Mouse (Mus musculus) embryonic fibroblast, embryonic 13.5 days (primary cell): Measurements from ENCODE around the gene Ppp1r3f. TPM values are rescaled to one million over a fixed set of nuclear protein-coding genes. Genes with fewer than 3 reads are reported as not detected.

ENCODE experiments used
- H3K27ac ChIP-seq: 2 replicates; pipeline ENCODE4 v1.5.1; 2012; ENCODE audit warnings: low read length, control low read depth, inconsistent platforms; ENCODE audit not compliant: insufficient read depth
- H3K4me1 ChIP-seq: 2 replicates; pipeline ENCODE4 v1.6.1; 2011; ENCODE audit warnings: low read length; ENCODE audit not compliant: control insufficient read depth, insufficient read depth
- H3K4me3 ChIP-seq: 2 replicates; pipeline ENCODE4 v1.5.1; 2011; ENCODE audit warnings: mild to moderate bottlenecking, control low read depth, low read length; ENCODE audit not compliant: insufficient read depth
- CTCF ChIP-seq: IDR thresholded peaks from 2 replicates; pipeline ENCODE4 v1.5.1; 2011; ENCODE audit warnings: mild to moderate bottlenecking, control low read depth, low read length, moderate library complexity, borderline replicate concordance; ENCODE audit not compliant: insufficient read depth
- POLR2A ChIP-seq: IDR thresholded peaks from 2 replicates; pipeline ENCODE4 v1.6.1; 2011; ENCODE audit warnings: low read depth, mild to moderate bottlenecking, control low read depth, low read length, moderate library complexity
- polyA plus RNA-seq: library from polyadenylated mRNA; stranded (reverse); fragments of >200 nt; gene quantifications from 2 replicates; pipeline ENCODE4 v1.2.4, GENCODE M21; 2011; ENCODE audit warnings: low read depth; ENCODE audit not compliant: missing spikeins, insufficient read length

Ppp1r3f gene
- polyA plus RNA-seq, 1 experiment = 3.1 TPM

DNA sequence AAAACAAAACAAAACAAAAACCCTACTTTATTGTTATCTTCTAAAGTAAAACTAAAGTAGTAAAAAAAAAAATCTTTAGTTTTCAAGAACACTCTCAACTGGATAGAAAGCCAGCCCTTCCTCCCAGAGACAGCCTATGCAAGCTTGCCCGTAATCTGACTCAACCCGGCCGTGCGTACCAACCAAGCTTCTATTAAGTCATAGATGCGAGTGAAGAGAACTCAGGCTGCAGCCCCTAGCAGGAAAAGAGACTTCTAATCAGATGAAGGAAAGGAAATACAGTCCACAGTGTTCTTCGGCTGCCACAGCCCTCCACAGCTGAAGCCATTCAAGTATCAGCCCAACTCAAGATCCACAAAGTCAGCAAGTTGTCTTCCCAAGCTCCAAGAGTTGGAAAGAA lies 7.7 kb downstream of the Ppp1r3f start:
- Histone ChIP-seq H3K27ac (no peak overlapping the region), H3K4me3 (no peak overlapping the region), H3K4me1 (no peaks in the 10 kb centered on the region)
- TF ChIP-seq POLR2A (no peak), CTCF (no peak)

DNA sequence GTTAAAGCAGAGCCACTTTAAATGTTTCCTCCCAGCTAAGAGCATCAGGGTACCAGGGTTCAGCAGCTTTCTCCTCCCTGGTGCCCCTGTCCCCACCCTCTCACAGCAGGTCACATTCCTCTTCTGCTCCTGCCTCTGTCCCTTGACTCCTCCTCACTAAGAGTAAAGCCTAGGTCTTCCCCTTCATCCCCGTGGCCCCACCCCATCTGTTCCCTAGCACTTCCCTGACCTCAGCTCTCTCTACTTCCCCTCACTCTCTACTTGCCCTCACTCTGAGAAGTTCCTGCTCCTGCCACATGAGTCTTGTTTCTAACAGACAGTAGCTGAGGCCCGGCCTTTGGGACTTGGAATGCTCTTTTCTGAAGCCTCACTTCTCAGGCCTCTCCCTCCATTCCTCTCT lies 11.0 kb downstream of the Ppp1r3f start:
- TF ChIP-seq CTCF (no peak), POLR2A (no peak)
- H3K4me3 ChIP-seq = no peak overlapping the region
- no peaks in the 10 kb centered on the region for H3K4me1 ChIP-seq
- no peak overlapping the region for H3K27ac ChIP-seq

DNA sequence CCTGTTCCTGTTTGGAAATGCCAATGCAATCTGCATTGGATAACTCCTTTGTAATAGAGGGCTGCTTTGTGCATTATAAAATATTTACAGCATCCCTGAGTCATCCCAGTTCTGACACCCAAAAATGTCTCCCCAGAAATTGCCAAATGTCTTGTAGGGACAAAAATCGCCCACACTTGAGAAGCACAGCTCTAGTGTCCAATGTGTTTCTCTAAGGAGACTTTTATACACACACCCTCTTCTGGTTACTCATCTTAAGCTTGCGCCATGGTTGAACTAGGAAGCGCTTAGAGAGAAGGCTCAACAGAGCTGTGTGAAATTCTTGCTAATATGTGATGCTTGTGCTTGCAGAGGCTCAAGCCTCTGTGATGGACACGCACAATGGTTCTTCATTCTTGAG lies 20.6 kb downstream of the Ppp1r3f start:
- H3K4me1 ChIP-seq = no peaks in the 10 kb centered on the region
- H3K27ac ChIP-seq = no peak overlapping the region
- H3K4me3 ChIP-seq = no peak overlapping the region
- TF ChIP-seq CTCF (no peak), POLR2A (no peak)

DNA sequence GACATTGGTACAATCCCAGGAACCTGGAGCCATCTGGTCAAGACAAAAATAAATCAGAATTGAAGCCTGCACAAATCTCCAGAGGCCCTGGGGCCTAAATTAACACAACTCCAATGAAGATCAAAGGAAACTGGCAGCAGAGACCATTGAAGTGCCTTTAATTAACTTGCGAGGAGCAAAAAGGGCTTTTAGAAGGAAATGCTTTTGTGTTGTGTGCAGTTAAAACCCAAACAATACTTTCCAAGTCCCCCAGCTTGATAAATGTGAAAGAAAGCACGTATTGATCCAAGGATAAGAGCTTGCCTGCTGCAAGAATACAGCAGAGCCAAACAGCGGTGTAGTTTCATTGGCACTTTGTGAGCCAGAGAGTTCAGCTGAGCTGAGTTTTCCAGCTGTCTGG lies 49.1 kb downstream of the Ppp1r3f start:
- Histone ChIP-seq H3K4me1 (no peaks in the 10 kb centered on the region), H3K27ac (no peak overlapping the region), H3K4me3 (no peak overlapping the region)
- no peak for TF ChIP-seq POLR2A

Other genes starting within 250 kb of the Ppp1r3f start
- gene Usp27x, start 198.5 kb downstream of the Ppp1r3f start, polyA plus RNA-seq = 4.5 and 4.6 TPM in 2 replicates
- gene Foxp3, start 639 bp downstream of the Ppp1r3f start, polyA plus RNA-seq = not detected in 2 replicates
- 12.8 and 14.3 TPM in 2 replicates for gene Ccdc22, start 31.2 kb upstream of the Ppp1r3f start, polyA plus RNA-seq
- gene Cacna1f, start 32.8 kb upstream of the Ppp1r3f start, polyA plus RNA-seq = not detected in 2 replicates
- gene Syp, start 64.2 kb upstream of the Ppp1r3f start, polyA plus RNA-seq = 0.18 and 0.19 TPM in 2 replicates
- 7.0 TPM in 2 replicates for gene Prickle3, start 83.0 kb upstream of the Ppp1r3f start, polyA plus RNA-seq
- 305 and 316 TPM in 2 replicates for gene Plp2, start 97.1 kb upstream of the Ppp1r3f start, polyA plus RNA-seq
- gene Magix, start 107.0 kb upstream of the Ppp1r3f start, polyA plus RNA-seq = not detected in 2 replicates
- gene Gpkow, start 122.8 kb upstream of the Ppp1r3f start, polyA plus RNA-seq = 26.0 and 29.8 TPM in 2 replicates
- gene Wdr45, start 140.1 kb upstream of the Ppp1r3f start, polyA plus RNA-seq = 29.0 and 32.3 TPM in 2 replicates
- gene Gm45208, start 148.0 kb upstream of the Ppp1r3f start, polyA plus RNA-seq = not detected in 2 replicates
- gene Praf2, start 154.2 kb upstream of the Ppp1r3f start, polyA plus RNA-seq = 112 and 126 TPM in 2 replicates
- 2.5 and 3.5 TPM in 2 replicates for gene Ccdc120, start 176.6 kb upstream of the Ppp1r3f start, polyA plus RNA-seq
- gene Tfe3, start 188.3 kb upstream of the Ppp1r3f start, polyA plus RNA-seq = 49.1 and 53.4 TPM in 2 replicates
- 37.7 and 42.1 TPM in 2 replicates for gene Gripap1, start 215.5 kb upstream of the Ppp1r3f start, polyA plus RNA-seq
- gene Kcnd1, start 248.0 kb upstream of the Ppp1r3f start, polyA plus RNA-seq = 5.7 and 7.5 TPM in 2 replicates